Comparison of ENCODE assay signal across 27 mouse cellular contexts in genomic region chr5:107035782-107036181, GRCm38 (mm10).
DNase-seq lines count a peak whose midpoint lies in the region; ATAC-seq lines count a peak whose summit lies in the region.
"Had no signal": no experiment of that assay in that cellular context is flagged by ENCODE, and none has a peak within 500 bp of the region (broad histone marks: within the 10 kb centered on the region; RNA-seq: fewer than 3 reads in every experiment).

No protein-coding gene starts in this region.

- no peak overlapping the region for H3K4me2 ChIP-seq in kidney, embryonic 16.5 days (replicated peaks; ENCODE audit: low read depth, low read length)
- H3K4me2 ChIP-seq in forebrain, embryonic 11.5 days (ENCODE audit: low read depth, low read length, severe bottlenecking) = no peak overlapping the region
- H3K4me2 ChIP-seq: heart, embryonic 13.5 days; liver, embryonic 11.5 days; midbrain, embryonic 15.5 days; neural tube, embryonic 12.5 days had no signal

- H3K27ac ChIP-seq in kidney, embryonic 16.5 days (ENCODE audit: low read length) = no peak overlapping the region
- H3K27ac ChIP-seq in forebrain, embryonic 11.5 days (ENCODE audit: low read depth, low read length) = no peak overlapping the region
- H3K27ac ChIP-seq: forebrain, embryonic 10.5 days; heart, adult 2 months; heart, embryonic 13.5 days; hindbrain, postnatal 0 days; left cerebral cortex, adult 2 months; macrophage; midbrain, embryonic 15.5 days; neural tube, embryonic 12.5 days had no signal

- no peak overlapping the region for H3K9ac ChIP-seq in kidney, embryonic 16.5 days (replicated peaks; ENCODE audit: low read length)
- no peak overlapping the region for H3K9ac ChIP-seq in forebrain, embryonic 11.5 days (ENCODE audit: low read length)
- H3K9ac ChIP-seq: forebrain, postnatal 0 days; heart, embryonic 13.5 days; liver, postnatal 0 days; midbrain, embryonic 15.5 days; neural tube, embryonic 12.5 days had no signal

- no peak overlapping the region for H3K4me3 ChIP-seq in kidney, embryonic 16.5 days (ENCODE audit: low read length)
- no peak overlapping the region for H3K4me3 ChIP-seq in forebrain, embryonic 11.5 days (ENCODE audit: low read depth, low read length)
- H3K4me3 ChIP-seq: forebrain, embryonic 10.5 days; heart, adult 2 months; heart, embryonic 13.5 days; left cerebral cortex, adult 2 months; midbrain, embryonic 15.5 days; neural tube, embryonic 12.5 days had no signal

- no peaks in the 10 kb centered on the region for H3K27me3 ChIP-seq in kidney, embryonic 16.5 days (ENCODE audit: insufficient read depth, low read length)
- H3K27me3 ChIP-seq in forebrain, embryonic 11.5 days (ENCODE audit: control insufficient read depth, insufficient read depth, low read length) = no peaks in the 10 kb centered on the region
- H3K27me3 ChIP-seq: neural tube, embryonic 12.5 days had no signal

- peak; percentile 44 for DNase-seq in gastrocnemius, adult 18-20 months (ENCODE audit: low spot score)
- DNase-seq in gastrocnemius, postnatal 10 days = no peak
- no peak for DNase-seq in kidney, adult 8-10 months
- DNase-seq in NIH3T3 (ENCODE audit: low read depth) = peak; percentile 36
- peak; percentile 92 for DNase-seq in gonadal fat pad, adult 2 months (ENCODE audit: low read depth)
- no peak for DNase-seq in forebrain, embryonic 11.5 days (ENCODE audit: low spot score)
- no peak for DNase-seq in layer of hippocampus, adult 9-11 months
- DNase-seq: adrenal gland, adult 2 months; cerebellum, adult 11 months; cerebellum, postnatal 10 days; forebrain, postnatal 0 days; heart, adult 2 months; heart, postnatal 14 days; kidney, adult 2 months; liver, postnatal 0 days; thymus, adult 18-20 months; thymus, postnatal 4 days had no signal

- H3K36me3 ChIP-seq in kidney, embryonic 16.5 days (ENCODE audit: insufficient read depth, low read length) = no peaks in the 10 kb centered on the region
- no peaks in the 10 kb centered on the region for H3K36me3 ChIP-seq in forebrain, embryonic 11.5 days (ENCODE audit: control insufficient read depth, insufficient read depth, low read length)
- H3K36me3 ChIP-seq: forebrain, embryonic 10.5 days; heart, embryonic 13.5 days; midbrain, embryonic 15.5 days; neural tube, embryonic 12.5 days had no signal

- H3K9me3 ChIP-seq in kidney, embryonic 16.5 days (ENCODE audit: low read length) = no peaks in the 10 kb centered on the region
- no peaks in the 10 kb centered on the region for H3K9me3 ChIP-seq in forebrain, embryonic 11.5 days (ENCODE audit: control insufficient read depth, low read length)
- H3K9me3 ChIP-seq: midbrain, embryonic 15.5 days; neural tube, embryonic 12.5 days had no signal

- 18% methylated on average over 6 of the region's 6 CpGs for WGBS in kidney, embryonic 16.5 days
- WGBS in forebrain, embryonic 11.5 days = 74% methylated on average over 6 of the region's 6 CpGs

- ATAC-seq in kidney, embryonic 16.5 days (ENCODE audit: low FRiP score, low TSS enrichment) = peak; percentile 72; the same call in 1 of the 2 replicates
- no peak for ATAC-seq in forebrain, embryonic 11.5 days (replicated peaks; ENCODE audit: low FRiP score)
- ATAC-seq: CD4-positive, CD25-positive, alpha-beta regulatory T cell, adult 4 months; forebrain, postnatal 0 days; liver, postnatal 0 days; midbrain, embryonic 15.5 days had no signal

- H3K4me1 ChIP-seq in kidney, embryonic 16.5 days (ENCODE audit: insufficient read depth, low read length) = peaks cover 22% of the 10 kb centered on the region
- H3K4me1 ChIP-seq in forebrain, embryonic 11.5 days (replicated peaks; ENCODE audit: control insufficient read depth, insufficient read depth, low read length) = no peaks in the 10 kb centered on the region
- H3K4me1 ChIP-seq: midbrain, embryonic 15.5 days; neural tube, embryonic 12.5 days had no signal

Comparison
In these comparisons a context has a peak if more than half of its experiments do, and no peak if none do; other contexts are left out.
1. DNase-seq: peak in gastrocnemius, adult 18-20 months (single experiment), NIH3T3 (single experiment) and gonadal fat pad, adult 2 months (single experiment); none in gastrocnemius, postnatal 10 days (single experiment), kidney, adult 8-10 months (0 of 2), forebrain, embryonic 11.5 days (single experiment) and layer of hippocampus, adult 9-11 months (single experiment).